Mouse (Mus musculus) midbrain, postnatal 0 days (tissue): ENCODE results near the gene Boc. TPM values are rescaled to one million over a fixed set of nuclear protein-coding genes. Genes with fewer than 3 reads are reported as not detected.

Experiments used
- ATAC-seq: fragments of 200-750 bp; cut with Nextera tagmentation; 2 replicates; pipeline ENCODE4 v1.8.0; 2017; ENCODE audit warnings: moderate number of reproducible peaks, mild to moderate bottlenecking, moderate TSS enrichment, moderate library complexity; ENCODE audit not compliant: low FRiP score
- DNase-seq: peaks from one replicate; pipeline ENCODE4 v3.0.0-alpha.2; 2015; ENCODE audit warnings: low spot score
- H3K27ac ChIP-seq: fragments of 300-500 bp; sonication (generic); 2 replicates; pipeline ENCODE4 v1.5.1; 2014; ENCODE audit warnings: low read depth, mild to moderate bottlenecking, low read length, mixed read lengths
- H3K27me3 ChIP-seq: fragments of 300-500 bp; sonication (generic); 2 replicates; pipeline ENCODE4 v1.6.1; 2014; ENCODE audit warnings: low read length, control low read depth, mixed read lengths; ENCODE audit not compliant: insufficient read depth
- H3K36me3 ChIP-seq: fragments of 300-500 bp; sonication (generic); 2 replicates; pipeline ENCODE4 v1.6.1; 2014; ENCODE audit warnings: low read length, control low read depth, mixed read lengths; ENCODE audit not compliant: insufficient read depth
- H3K4me1 ChIP-seq: fragments of 300-500 bp; sonication (generic); 2 replicates; pipeline ENCODE4 v1.6.1; 2014; ENCODE audit warnings: mild to moderate bottlenecking, control low read depth, antibody characterized with exemption, low read length, mixed read lengths; ENCODE audit not compliant: insufficient read depth
- H3K4me2 ChIP-seq: fragments of 300-500 bp; sonication (generic); 2 replicates; pipeline ENCODE4 v1.6.1; 2014; ENCODE audit warnings: low read depth, mild to moderate bottlenecking, low read length, mixed read lengths; ENCODE audit not compliant: poor library complexity, severe bottlenecking
- H3K4me3 ChIP-seq: fragments of 300-500 bp; sonication (generic); 2 replicates; pipeline ENCODE4 v1.5.1; 2014; ENCODE audit warnings: low read depth, mild to moderate bottlenecking, low read length, moderate library complexity
- H3K9ac ChIP-seq: fragments of 300-500 bp; sonication (generic); replicated peaks from 2 replicates; pipeline ENCODE4 v1.6.1; 2014; ENCODE audit warnings: mild to moderate bottlenecking, low read length, moderate library complexity, mixed read lengths; ENCODE audit not compliant: poor library complexity, severe bottlenecking
- H3K9me3 ChIP-seq: fragments of 300-500 bp; sonication (generic); 2 replicates; pipeline ENCODE4 v1.6.1; 2016; ENCODE audit warnings: low read length, control low read depth
- CTCF ChIP-seq: IDR thresholded peaks from 2 replicates; pipeline ENCODE4 v1.5.1; 2016; ENCODE audit warnings: antibody characterized with exemption, mild to moderate bottlenecking
- WGBS: fragments of 180-500 bp; shearing (Covaris S2); extraction: QIAGEN DNeasy Blood & Tissue Kit; methylation state at CpG from one replicate; pipeline ENCODE4 v1.1.7; 2014; 5-methylcytosine and 5-hydroxymethylcytosine counted together
- polyA plus RNA-seq: library from polyadenylated mRNA; unstranded; fragments of >200 nt; fragmentation: Nextera tagmentation; extraction: Ambion mirVana; gene quantifications from 2 replicates; pipeline ENCODE4 v1.2.1, GENCODE M21; 2015
- total RNA-seq: library from RNA; depleted of rRNA; stranded (reverse); fragments of >200 nt; gene quantifications from 2 replicates; pipeline ENCODE4 v1.2.3, GENCODE M21; 2014

Boc gene
- total and polyA plus RNA-seq, 2 experiments from 2014 or later: 2.7 to 24.9 TPM

DNA sequence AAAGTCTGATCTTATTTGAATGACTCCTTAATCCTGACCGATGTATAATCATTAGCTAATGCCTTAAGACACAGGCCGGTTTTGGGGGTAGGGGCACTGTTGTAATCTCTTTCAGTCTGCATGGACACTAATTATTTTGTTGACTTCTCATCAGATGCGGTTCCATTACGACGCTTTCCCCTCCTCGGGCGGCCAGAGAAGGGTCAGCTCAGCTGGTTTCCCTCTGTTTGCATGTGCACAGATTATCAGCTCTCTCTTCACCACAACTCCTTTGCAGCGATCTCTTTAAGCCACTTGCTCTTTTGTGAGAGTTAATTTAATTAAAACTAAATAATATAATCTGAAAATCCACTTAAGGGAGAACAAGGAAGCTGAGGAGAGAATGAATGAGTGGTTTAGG, 29.0 kb downstream of the Boc start:
- WGBS: 17% methylated on average over 8 of the region's 8 CpGs
- peaks cover 15% of the 10 kb centered on the region for H3K4me1 ChIP-seq
- 0 out of 2 replicates have a peak overlapping the region, but pooled peaks have one; percentile 49 for H3K27ac ChIP-seq
- H3K27me3 ChIP-seq: no peaks in the 10 kb centered on the region
- no peak for ATAC-seq
- DNase-seq: no peak
- no peak overlapping the region for H3K4me3 ChIP-seq
- H3K9ac ChIP-seq: no peak overlapping the region
- H3K4me2 ChIP-seq: no peak overlapping the region
- H3K36me3 ChIP-seq: no peaks in the 10 kb centered on the region
- H3K9me3 ChIP-seq: no peaks in the 10 kb centered on the region
- no peak for TF ChIP-seq CTCF

DNA sequence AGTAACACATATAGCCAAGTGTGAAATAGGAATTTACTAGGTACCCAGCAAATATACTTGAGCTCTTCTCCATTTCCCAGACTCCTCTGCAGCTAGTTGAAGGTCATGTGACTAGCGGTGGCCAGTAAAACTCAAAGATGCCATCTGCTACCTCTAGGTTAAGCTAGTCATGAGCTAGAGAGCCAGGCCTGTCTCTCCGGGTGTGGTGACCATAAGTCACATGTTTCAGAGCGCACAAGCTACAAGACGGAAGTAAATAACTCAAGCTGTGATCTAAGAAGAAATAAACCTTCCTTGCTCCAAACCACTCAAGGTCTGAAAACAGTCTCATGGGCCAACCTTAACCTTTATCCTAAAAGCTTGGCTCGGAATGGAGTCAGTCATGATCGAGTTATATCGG, 29.7 kb downstream of the Boc start:
- ATAC-seq (no peak), DNase-seq (no peak)
- no peaks in the 10 kb centered on the region for H3K36me3 ChIP-seq
- H3K4me3 ChIP-seq: no peak overlapping the region
- no peak overlapping the region for H3K9ac ChIP-seq
- no peak overlapping the region for H3K4me2 ChIP-seq
- no peak for TF ChIP-seq CTCF
- no peaks in the 10 kb centered on the region for H3K27me3 ChIP-seq
- WGBS: 76% methylated on average over 7 of the region's 7 CpGs
- H3K27ac ChIP-seq: no peak overlapping the region
- peaks cover 15% of the 10 kb centered on the region for H3K4me1 ChIP-seq
- no peaks in the 10 kb centered on the region for H3K9me3 ChIP-seq

DNA sequence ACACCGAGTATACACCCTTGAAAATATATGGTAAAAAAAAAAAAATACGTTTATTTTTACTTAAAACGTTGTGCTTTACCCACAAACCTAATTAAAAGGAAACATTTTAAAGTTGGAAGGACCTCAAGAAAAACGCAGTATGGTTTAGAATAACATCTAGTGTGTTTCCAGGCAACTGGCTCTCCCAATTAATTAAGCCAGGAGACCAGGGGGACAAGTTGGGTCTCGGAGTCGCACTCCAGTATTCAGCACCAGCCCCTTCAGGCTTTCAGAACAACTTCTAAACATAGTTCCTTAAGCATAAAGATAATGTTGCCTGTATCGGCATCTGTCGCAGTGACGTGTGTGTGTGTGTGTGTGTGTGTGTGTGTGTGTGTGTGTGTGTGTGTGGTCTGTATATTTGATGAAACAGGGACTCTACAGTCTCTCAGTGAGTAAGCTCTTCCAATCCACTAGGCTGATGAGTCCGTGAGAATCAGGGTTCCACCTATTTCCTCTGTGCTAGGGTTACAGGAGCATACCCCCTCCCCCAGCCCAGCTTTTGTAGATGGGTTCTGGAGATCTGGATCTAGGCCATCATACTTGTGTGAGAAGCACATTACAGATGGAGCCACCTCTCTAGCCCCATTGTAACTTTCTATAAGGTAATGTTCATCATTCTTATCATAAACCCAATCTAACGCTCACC, 31.3 kb downstream of the Boc start:
- WGBS: 38% methylated on average over 11 of the region's 11 CpGs
- H3K27me3 ChIP-seq: no peaks in the 10 kb centered on the region
- no peak overlapping the region for H3K9ac ChIP-seq
- H3K4me1 ChIP-seq: peaks cover 15% of the 10 kb centered on the region
- H3K27ac ChIP-seq: no peak overlapping the region
- no peak for TF ChIP-seq CTCF
- ATAC-seq: no peak
- no peak overlapping the region for H3K4me3 ChIP-seq
- H3K9me3 ChIP-seq: no peaks in the 10 kb centered on the region
- H3K4me2 ChIP-seq: no peak overlapping the region
- DNase-seq: no peak
- no peaks in the 10 kb centered on the region for H3K36me3 ChIP-seq

DNA sequence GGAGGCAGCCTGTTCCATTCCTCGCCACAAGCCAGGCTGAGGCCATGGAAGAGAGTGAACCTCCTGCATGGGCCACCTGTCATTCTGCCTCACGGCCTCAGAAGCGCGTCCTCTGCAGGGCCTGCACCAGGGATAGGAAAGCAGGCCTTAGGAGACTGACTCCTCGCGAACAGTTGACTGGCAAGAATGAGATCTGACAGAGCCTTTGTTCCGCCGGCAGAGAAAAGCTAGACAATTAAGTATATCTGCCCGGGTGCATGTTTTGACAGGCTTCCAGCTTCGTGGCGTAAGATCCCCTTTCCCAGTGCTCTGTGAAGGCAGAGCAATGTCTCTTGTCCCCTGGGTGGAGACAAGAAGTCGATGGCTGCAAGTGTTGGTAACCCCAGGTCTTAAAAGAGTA, 32.0 kb downstream of the Boc start:
- Histone ChIP-seq H3K27me3 (no peaks in the 10 kb centered on the region), H3K4me3 (no peak overlapping the region), H3K9me3 (no peaks in the 10 kb centered on the region), H3K36me3 (no peaks in the 10 kb centered on the region), H3K27ac (peak overlapping the region; percentile 47; the same call in 1 of the 2 replicates), H3K4me1 (peaks cover 15% of the 10 kb centered on the region), H3K4me2 (peak overlapping the region; percentile 32), H3K9ac (no peak overlapping the region)
- no peak for TF ChIP-seq CTCF
- no peak for DNase-seq
- ATAC-seq: no peak
- WGBS: 8% methylated on average over 12 of the region's 12 CpGs

DNA sequence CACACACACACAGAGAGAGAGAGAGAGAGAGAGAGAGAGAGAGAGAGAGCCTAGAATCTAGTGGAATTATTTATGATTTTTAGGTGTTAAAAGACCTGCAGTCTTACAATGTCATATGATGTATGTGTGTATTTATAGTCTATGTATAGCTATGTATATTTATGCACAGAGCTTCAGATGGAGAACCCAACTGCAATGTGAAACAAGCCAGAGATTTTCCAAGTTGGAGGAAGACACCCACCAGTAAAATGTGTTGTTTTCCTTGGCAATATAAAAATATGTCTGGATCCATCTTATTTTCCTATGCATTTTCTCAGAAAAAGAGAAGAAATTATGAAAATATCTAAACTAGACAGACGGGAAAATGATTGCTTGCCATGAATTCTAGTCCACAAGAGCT, 32.7 kb downstream of the Boc start:
- Histone ChIP-seq H3K9ac (no peak overlapping the region), H3K4me2 (no peak overlapping the region), H3K9me3 (no peaks in the 10 kb centered on the region), H3K27me3 (no peaks in the 10 kb centered on the region), H3K27ac (no peak overlapping the region), H3K4me3 (no peak overlapping the region), H3K4me1 (peaks cover 15% of the 10 kb centered on the region), H3K36me3 (no peaks in the 10 kb centered on the region)
- no peak for TF ChIP-seq CTCF
- WGBS: 67% methylated on average over 1 of the region's 1 CpGs
- no peak for ATAC-seq
- no peak for DNase-seq

DNA sequence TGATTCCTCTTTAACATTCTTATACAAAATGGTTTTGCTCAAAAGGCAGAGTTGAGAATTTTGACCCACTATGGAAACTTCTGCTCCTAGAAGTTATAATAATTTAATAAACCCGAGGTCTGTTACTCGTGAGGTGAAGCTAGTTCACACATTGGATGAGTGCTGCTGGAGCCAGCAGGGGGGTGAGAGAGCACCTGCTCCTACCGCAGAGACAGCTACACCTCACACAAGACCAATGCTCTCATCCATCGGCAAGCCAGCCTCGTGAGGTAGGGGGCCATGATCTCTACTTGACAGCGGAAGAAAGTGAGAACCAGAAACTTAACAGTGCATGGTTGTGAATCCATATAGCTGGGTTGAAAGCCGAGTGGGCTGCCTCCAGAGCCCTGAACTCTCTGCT, 35.1 kb downstream of the Boc start:
- Histone ChIP-seq H3K9me3 (no peaks in the 10 kb centered on the region), H3K4me2 (no peak overlapping the region), H3K4me1 (peaks cover 11% of the 10 kb centered on the region), H3K27me3 (no peaks in the 10 kb centered on the region), H3K36me3 (0 out of 2 replicates have a peak, but pooled peaks cover 2% of the 10 kb centered on the region), H3K4me3 (no peak overlapping the region), H3K27ac (no peak overlapping the region), H3K9ac (no peak overlapping the region)
- DNase-seq (no peak), ATAC-seq (no peak)
- TF ChIP-seq CTCF: no peak
- WGBS: 64% methylated on average over 7 of the region's 7 CpGs
